Mouse (Mus musculus): Measurements from ENCODE around the gene Vmn1r4. TPM values are rescaled to one million over a fixed set of nuclear protein-coding genes. Genes with fewer than 3 reads are reported as not detected.

The Vmn1r4 gene
- 0.58 and 0.82 TPM in 2 replicates for polyA plus RNA-seq (2015; fragmentation: Nextera tagmentation; extraction: Ambion mirVana)

- 4% methylated on average over 64 of the region's 64 CpGs for WGBS
- Histone ChIP-seq H3K4me1 (peaks cover 22% of the 10 kb centered on the region), H3K9me3 (replicated peaks) (no peaks in the 10 kb centered on the region), H3K27me3 (replicated peaks) (no peaks in the 10 kb centered on the region), H3K9ac (replicated peaks) (peak within 1 kb of the TSS; percentile 78), H3K27ac (replicated peaks) (peak within 1 kb of the TSS; percentile 94), H3K36me3 (no peaks in the 10 kb centered on the region), H3K4me3 (replicated peaks) (peak within 1 kb of the TSS; percentile 72), H3K4me2 (peak within 1 kb of the TSS; percentile 70)
- peak; percentile 98 for ATAC-seq (ENCODE audit: low FRiP score)
These were observed at the start of gene Vmn1r4, which contains the start of gene Nt5c3 for GRCm38 (mm10) chr6:56923726-56924707. Vmn1r4 (plus strand) TSS chr6:56924015. Nt5c3 (minus strand) TSS chr6:56923932.

DNA sequence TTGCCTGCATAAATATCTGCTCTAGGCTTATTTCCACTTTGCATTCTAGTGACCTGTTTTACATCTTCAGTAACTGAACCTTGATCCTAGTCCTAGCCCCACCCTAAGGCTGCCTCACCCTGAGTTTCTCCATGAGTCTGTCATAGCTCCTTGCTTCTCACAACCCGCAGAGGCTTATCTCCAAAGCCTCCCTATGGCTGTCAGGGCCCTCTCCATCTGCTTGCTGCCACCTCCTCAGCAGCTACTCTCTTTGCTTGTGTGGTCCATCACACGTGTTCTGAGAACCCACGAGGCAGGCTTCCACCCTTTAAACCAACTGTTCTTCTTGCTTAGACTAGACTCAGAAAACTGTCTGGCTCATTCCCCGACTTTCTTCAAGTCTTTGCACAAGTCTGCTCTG lies 46.9 kb upstream of the Vmn1r4 start:
- Histone ChIP-seq H3K36me3 (peaks cover 11% of the 10 kb centered on the region), H3K4me3 (replicated peaks) (no peak overlapping the region), H3K4me1 (no peaks in the 10 kb centered on the region), H3K4me2 (no peak overlapping the region), H3K27ac (replicated peaks) (no peak overlapping the region), H3K27me3 (replicated peaks) (no peaks in the 10 kb centered on the region), H3K9me3 (replicated peaks) (no peaks in the 10 kb centered on the region), H3K9ac (replicated peaks) (no peak overlapping the region)
- 88% methylated on average over 4 of the region's 4 CpGs for WGBS
- ATAC-seq (ENCODE audit: low FRiP score): no peak

- H3K27ac ChIP-seq (replicated peaks): no peak overlapping the region
- no peaks in the 10 kb centered on the region for H3K9me3 ChIP-seq (replicated peaks)
- no peaks in the 10 kb centered on the region for H3K4me1 ChIP-seq
- H3K36me3 ChIP-seq: peaks cover 18% of the 10 kb centered on the region
- ATAC-seq (ENCODE audit: low FRiP score): no peak
- no peak overlapping the region for H3K9ac ChIP-seq (replicated peaks)
- 95% methylated on average over 8 of the region's 8 CpGs for WGBS
- H3K4me3 ChIP-seq (replicated peaks): no peak overlapping the region
- H3K4me2 ChIP-seq: no peak overlapping the region
- H3K27me3 ChIP-seq (replicated peaks): no peaks in the 10 kb centered on the region
These were observed 45.8 kb upstream of the Vmn1r4 start for GRCm38 (mm10) chr6:56877985-56878384.

GRCm38 (mm10) chr6:56879352-56879955 lies 44.4 kb upstream of the Vmn1r4 start:
- no peaks in the 10 kb centered on the region for H3K27me3 ChIP-seq (replicated peaks)
- WGBS: 64% methylated on average over 1 of the region's 1 CpGs

DNA sequence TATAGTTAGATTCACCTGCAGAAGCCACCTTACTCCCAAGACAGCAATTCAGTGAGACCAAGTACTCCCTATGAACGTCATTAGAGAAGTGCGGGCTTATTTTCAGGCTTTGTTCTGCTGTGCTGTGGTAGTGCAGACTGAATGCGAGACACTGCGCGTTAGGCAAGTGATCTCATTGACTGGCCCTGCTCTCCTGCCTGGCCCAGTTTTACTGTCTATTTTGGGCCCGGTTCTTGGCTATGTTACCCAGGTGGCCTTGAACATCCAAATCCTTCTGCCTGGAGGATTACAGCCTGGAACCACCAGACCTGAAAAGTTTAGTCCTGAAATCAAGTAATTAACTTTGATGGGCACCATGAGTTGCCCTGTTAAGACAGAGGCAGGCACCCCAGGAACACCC lies 35.3 kb upstream of the Vmn1r4 start:
- no peak overlapping the region for H3K9ac ChIP-seq (replicated peaks)
- WGBS: 84% methylated on average over 6 of the region's 6 CpGs
- ATAC-seq (ENCODE audit: low FRiP score): no peak
- no peak overlapping the region for H3K4me3 ChIP-seq (replicated peaks)
- peaks cover 50% of the 10 kb centered on the region for H3K36me3 ChIP-seq
- H3K4me1 ChIP-seq: no peaks in the 10 kb centered on the region
- H3K27ac ChIP-seq (replicated peaks): no peak overlapping the region
- H3K27me3 ChIP-seq (replicated peaks): no peaks in the 10 kb centered on the region
- H3K4me2 ChIP-seq: no peak overlapping the region
- no peaks in the 10 kb centered on the region for H3K9me3 ChIP-seq (replicated peaks)

More at GRCm38 (mm10) chr6:56879352-56879955, 44.4 kb upstream of the Vmn1r4 start:
- Histone ChIP-seq H3K27ac (replicated peaks) (no peak overlapping the region), H3K4me1 (no peaks in the 10 kb centered on the region), H3K4me2 (no peak overlapping the region), H3K9me3 (replicated peaks) (no peaks in the 10 kb centered on the region), H3K9ac (replicated peaks) (no peak overlapping the region), H3K36me3 (peaks cover 27% of the 10 kb centered on the region), H3K4me3 (replicated peaks) (no peak overlapping the region)
- ATAC-seq (ENCODE audit: low FRiP score): no peak

GRCm38 (mm10) chr6:56890762-56891161 lies 33.1 kb upstream of the Vmn1r4 start:
- no peaks in the 10 kb centered on the region for H3K4me1 ChIP-seq
- no peaks in the 10 kb centered on the region for H3K9me3 ChIP-seq (replicated peaks)
- H3K27me3 ChIP-seq (replicated peaks): no peaks in the 10 kb centered on the region
- no peak overlapping the region for H3K4me3 ChIP-seq (replicated peaks)
- no peak for ATAC-seq (ENCODE audit: low FRiP score)
- H3K4me2 ChIP-seq: no peak overlapping the region
- H3K9ac ChIP-seq (replicated peaks): no peak overlapping the region
- no peak overlapping the region for H3K27ac ChIP-seq (replicated peaks)
- peaks cover 43% of the 10 kb centered on the region for H3K36me3 ChIP-seq
- 95% methylated on average over 2 of the region's 2 CpGs for WGBS

DNA sequence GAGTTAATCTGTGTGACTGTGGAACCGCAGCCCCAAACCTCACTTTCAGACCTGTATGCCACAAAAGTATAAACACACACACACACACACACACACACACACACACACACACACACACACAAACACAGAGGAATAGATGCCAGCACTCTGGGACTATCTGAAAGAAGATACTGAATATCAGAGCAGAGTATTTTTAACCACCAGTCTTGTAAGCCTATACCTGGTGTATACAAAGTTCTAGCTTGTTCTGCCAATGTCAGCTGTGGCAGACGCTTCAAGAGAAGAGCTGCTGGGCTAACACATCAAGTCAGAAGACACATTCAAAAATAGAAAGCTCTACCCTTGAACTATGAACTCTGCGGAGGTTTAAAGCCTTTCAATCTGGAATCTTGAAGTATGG lies 24.2 kb upstream of the Vmn1r4 start:
- Histone ChIP-seq H3K27me3 (replicated peaks) (no peaks in the 10 kb centered on the region), H3K27ac (replicated peaks) (no peak overlapping the region), H3K4me2 (no peak overlapping the region), H3K9me3 (replicated peaks) (no peaks in the 10 kb centered on the region), H3K36me3 (no peaks in the 10 kb centered on the region), H3K4me3 (replicated peaks) (no peak overlapping the region), H3K4me1 (peaks cover 25% of the 10 kb centered on the region), H3K9ac (replicated peaks) (no peak overlapping the region)
- 92% methylated on average over 3 of the region's 3 CpGs for WGBS
- no peak for ATAC-seq (ENCODE audit: low FRiP score)

DNA sequence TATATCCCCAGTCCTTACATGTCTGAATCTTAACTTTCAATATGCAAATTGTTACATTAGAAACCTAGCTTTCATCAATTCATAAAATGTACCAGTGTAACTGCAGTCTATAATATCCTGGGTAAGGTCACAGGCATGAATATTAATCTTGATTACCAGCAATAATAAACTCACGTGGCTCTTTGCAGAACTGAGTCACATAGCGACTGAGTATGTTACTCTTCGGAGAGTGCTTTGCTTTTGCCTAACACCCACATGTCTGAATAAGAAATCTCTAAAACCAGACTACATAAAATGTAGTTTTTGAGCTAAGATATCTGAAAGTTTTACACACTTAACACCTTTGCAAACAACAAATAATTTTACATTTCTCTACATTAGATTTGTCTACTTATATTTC lies 22.5 kb upstream of the Vmn1r4 start:
- no peaks in the 10 kb centered on the region for H3K9me3 ChIP-seq (replicated peaks)
- no peak overlapping the region for H3K4me2 ChIP-seq
- no peak overlapping the region for H3K9ac ChIP-seq (replicated peaks)
- no peak overlapping the region for H3K4me3 ChIP-seq (replicated peaks)
- peaks cover 30% of the 10 kb centered on the region for H3K4me1 ChIP-seq
- no peak for ATAC-seq (ENCODE audit: low FRiP score)
- H3K36me3 ChIP-seq: no peaks in the 10 kb centered on the region
- 59% methylated on average over 3 of the region's 3 CpGs for WGBS
- H3K27me3 ChIP-seq (replicated peaks): no peaks in the 10 kb centered on the region
- no peak overlapping the region for H3K27ac ChIP-seq (replicated peaks)

GRCm38 (mm10) chr6:56901824-56902386 lies 21.9 kb upstream of the Vmn1r4 start:
- no peak for ATAC-seq (ENCODE audit: low FRiP score)
- Histone ChIP-seq H3K4me3 (replicated peaks) (no peak overlapping the region), H3K27me3 (replicated peaks) (no peaks in the 10 kb centered on the region), H3K27ac (replicated peaks) (no peak overlapping the region), H3K36me3 (no peaks in the 10 kb centered on the region), H3K4me1 (peaks cover 30% of the 10 kb centered on the region), H3K4me2 (peak overlapping the region; percentile 22), H3K9me3 (replicated peaks) (no peaks in the 10 kb centered on the region), H3K9ac (replicated peaks) (no peak overlapping the region)
- 37% methylated on average over 12 of the region's 12 CpGs for WGBS

DNA sequence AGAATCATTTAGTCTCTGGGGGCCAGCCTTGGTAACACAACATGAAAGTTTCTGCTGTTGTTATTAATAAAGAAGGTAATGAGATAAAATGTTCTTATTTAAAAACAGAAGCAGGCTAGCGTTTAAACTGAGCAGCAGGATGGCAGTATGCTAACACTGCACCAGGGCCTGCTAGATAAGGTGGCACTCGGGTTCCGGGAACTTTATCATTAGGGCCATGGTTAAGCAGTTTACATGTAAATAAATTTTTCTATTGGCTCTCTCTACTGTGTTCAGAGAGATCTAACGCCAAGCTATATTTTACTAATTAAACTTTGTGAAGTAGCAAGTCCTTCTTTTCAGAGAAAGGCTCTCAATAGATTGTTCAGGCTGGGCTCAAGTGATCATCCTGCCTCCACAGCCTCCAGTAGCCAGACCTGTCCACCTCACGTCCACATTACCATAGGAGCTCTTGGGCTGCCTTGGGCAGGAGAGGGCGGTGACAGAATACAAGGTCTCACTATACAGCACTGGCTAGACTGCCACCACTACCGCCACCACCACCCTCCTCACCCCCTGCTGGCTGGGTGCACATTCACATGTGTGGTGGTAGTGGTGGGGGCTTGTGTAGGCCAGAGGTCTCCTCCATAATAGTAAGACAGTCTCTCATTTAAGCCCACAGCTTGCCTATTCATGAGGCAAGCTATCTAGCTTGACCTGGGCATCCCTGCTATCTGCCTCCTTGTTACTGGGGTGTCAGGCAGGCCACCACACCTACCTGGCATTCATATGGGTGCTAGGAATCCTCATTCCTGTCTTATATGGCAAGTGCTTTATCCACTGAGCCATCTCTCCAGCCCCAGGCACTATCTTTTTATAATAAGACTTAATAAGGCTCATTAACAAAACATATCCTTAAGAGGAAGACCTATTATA lies 21.0 kb upstream of the Vmn1r4 start:
- H3K4me2 ChIP-seq: no peak overlapping the region
- no peaks in the 10 kb centered on the region for H3K9me3 ChIP-seq (replicated peaks)
- H3K27ac ChIP-seq (replicated peaks): no peak overlapping the region
- peaks cover 30% of the 10 kb centered on the region for H3K4me1 ChIP-seq
- peak; percentile 23; the same call in 1 of the 2 replicates for ATAC-seq (ENCODE audit: low FRiP score)
- 80% methylated on average over 7 of the region's 7 CpGs for WGBS
- no peak overlapping the region for H3K4me3 ChIP-seq (replicated peaks)
- H3K36me3 ChIP-seq: no peaks in the 10 kb centered on the region
- no peaks in the 10 kb centered on the region for H3K27me3 ChIP-seq (replicated peaks)
- no peak overlapping the region for H3K9ac ChIP-seq (replicated peaks)

DNA sequence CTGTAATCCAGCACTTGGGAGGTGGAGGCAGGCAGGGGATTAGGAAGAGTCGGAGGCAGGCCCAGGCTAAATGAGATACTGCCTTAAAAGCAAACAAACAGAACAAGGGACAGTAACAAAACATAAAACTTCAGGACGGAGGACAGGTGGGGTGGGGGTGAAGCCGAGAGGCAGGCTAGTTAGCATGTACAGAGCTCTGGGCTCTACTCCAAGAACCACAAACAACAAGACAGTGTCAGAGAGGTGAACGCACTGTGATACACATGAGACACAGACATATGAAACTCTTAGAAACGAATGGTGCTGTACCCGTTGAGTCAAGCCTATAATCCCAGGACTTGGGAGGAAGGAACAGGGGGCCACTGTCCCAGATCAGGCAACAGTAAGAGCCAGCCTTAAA lies 20.0 kb upstream of the Vmn1r4 start:
- no peak overlapping the region for H3K27ac ChIP-seq (replicated peaks)
- no peak overlapping the region for H3K9ac ChIP-seq (replicated peaks)
- H3K4me2 ChIP-seq: no peak overlapping the region
- no peaks in the 10 kb centered on the region for H3K36me3 ChIP-seq
- peaks cover 30% of the 10 kb centered on the region for H3K4me1 ChIP-seq
- no peaks in the 10 kb centered on the region for H3K9me3 ChIP-seq (replicated peaks)
- H3K27me3 ChIP-seq (replicated peaks): no peaks in the 10 kb centered on the region
- no peak overlapping the region for H3K4me3 ChIP-seq (replicated peaks)
- WGBS: 38% methylated on average over 6 of the region's 6 CpGs
- ATAC-seq (ENCODE audit: low FRiP score): peak; percentile 39; the same call in 1 of the 2 replicates
